Mouse (Mus musculus) NIH3T3 (cell line): Measurements from ENCODE around the gene Tmem238l.

Experiments used
- DNase-seq: peaks from one replicate; pipeline ENCODE4 v3.0.0-alpha.2; 2012; ENCODE audit warnings: low read depth

The Tmem238l gene

DNA sequence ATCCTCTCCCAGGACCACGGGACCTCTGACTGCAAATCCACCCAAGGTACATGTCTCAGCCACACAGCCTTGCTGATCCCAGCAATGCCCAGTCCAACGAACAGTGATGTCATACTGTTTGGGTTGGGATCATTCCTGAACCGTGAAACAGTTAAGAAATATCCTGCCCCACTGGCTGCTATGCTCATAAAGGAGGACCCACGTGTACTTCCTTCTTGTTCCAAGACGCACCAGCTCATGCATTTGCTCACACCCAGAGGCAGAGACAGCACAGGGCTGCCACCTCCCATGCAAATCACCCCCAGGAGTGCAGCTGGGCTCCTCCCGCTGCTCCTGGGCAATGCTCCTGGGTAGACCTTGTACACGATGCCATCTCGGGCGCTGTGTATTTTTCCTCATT lies at the start of gene Tmem238l:
TSS of gene Tmem238l (plus strand) at position 336 of the 400 bp plus-strand sequence.
- no peak for DNase-seq

DNA sequence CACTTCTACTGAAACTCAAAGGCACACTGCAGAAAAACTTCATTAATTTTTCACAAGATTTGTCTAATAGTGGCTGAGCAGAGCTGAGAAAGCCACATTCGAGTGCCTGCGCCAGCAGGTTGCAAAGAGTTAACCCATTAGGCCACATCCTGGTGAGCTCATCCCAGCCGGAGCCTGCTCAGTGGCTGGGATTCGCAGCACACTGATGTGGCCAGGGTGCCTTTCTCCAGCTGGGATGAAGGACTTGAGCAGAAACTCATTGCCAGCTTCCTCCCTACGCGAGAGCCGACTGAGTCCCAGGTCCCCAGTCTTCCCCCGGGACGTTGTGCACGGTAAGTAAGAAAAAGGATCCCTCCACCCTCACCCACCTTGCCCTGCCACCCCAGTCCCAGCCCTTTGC lies 44.6 kb upstream of the Tmem238l start, which contains the start of gene Pirt:
TSS of gene Pirt (plus strand) at position 171 of the 400 bp plus-strand sequence.
- no peak for DNase-seq

DNA sequence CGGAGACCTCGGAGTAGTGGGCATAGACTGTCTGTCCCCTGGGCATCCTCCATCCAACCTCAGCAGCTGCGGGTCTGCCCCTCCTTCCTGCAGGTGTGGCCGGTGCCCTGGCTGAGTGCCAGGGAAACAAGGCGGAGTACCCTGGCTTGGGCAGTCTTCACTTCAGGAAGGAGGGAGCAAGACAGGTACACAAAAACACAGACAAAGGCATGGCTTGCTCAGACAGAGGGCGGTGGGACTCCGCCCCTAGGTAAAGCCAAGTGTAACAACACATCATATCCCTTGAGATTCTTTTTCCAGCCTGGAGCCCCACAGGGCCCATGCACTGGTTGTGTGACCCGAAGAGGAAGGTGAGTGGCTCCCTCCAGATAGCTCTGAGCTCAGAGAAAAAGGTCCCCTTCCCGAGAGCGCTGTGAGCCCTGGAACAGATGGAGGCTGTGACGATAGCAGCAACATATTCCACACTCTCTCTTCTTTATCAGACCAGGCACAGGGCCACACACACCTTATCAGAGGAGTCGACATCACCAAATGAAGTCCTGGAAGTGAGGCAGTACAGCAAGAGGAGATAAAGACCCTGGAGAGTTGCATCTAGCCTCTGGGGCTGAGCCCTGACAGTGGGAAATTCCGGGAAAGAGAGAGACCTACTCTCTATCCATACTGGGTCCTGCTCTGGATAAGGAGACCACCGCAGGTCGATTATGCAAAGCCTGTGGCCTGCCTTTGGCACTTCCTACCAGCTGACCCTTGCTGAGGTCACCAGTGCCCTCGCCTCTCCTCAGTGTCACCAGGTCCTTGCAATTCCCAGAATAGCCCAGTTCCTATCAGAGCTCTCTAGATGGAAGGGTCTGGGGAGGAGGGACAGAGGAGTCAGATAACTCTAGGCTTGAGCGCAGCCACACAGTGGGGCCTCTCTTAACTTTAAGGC lies 43.6 kb upstream of the Tmem238l start:
- no peak for DNase-seq

DNA sequence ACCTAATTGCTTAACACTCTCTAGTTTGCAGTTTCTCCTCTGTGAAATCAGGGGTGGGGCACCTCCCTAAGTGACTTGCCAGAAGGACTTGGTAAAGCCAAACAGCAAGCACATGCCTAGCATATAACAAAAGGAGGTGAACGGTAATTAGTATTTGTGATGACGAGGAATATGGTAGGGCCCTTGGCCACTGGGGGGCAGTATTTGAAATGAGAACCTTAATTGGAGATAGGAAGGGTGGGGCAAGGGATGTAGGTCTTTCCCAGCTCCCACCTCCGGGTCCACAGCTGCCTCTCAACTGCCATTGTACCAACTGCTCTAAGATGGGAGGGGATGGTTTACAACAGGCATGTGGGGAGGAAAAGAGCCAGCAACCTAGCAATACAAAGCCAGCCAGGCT lies 42.2 kb upstream of the Tmem238l start:
- peak; percentile 52 for DNase-seq

DNA sequence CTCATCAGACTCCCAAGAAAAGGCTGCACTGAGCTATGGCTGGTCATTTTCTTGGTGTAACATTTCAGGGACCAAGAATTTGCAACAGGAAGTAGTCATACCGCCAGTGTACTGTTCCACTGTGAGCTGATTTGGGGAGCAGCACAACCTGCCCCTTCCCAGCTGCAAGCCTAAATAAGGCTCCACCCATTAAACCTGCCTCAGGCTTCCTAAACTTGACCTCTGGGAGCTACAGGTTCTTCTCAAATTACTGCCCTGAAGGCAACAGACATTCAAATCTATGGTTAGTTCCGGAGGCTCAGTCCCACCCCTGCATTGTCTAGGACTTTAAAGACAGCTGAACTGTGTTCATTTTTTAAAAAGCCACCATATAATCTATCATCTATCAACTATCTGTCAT lies 36.4 kb upstream of the Tmem238l start:
- no peak for DNase-seq

DNA sequence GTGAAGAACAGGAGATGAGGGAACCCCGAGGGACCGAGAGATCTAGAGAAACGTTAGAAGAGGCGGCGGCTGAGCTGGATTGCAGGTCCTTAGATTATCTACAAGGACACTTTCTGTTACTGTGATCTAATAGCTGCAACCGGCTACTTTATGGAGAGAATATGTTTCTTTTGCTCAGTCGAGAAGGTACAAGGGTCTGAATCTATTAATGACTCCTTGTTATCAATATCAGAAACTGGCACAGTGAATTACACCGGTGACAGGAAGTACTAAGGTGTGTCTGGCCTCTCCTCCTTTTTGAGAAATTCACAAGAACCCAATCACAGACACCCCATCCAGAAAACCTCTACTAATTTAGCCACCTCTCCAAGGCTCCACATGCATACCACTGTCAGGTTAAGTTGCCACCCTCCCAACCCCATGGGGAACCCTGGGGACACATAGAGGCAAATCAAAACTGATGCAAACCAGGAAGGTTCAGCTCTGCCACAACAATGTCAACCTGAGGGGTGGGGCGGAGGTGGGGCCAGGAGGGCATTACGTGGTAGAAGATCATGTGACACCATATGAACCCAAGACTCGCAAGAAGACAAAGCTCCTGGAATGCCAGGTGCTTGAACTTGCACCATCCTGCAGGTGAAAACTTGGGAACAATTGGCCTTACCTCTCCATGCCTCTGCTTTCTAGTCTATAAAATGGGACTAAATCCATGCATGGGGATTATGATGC lies 32.2 kb upstream of the Tmem238l start:
- DNase-seq = no peak

DNA sequence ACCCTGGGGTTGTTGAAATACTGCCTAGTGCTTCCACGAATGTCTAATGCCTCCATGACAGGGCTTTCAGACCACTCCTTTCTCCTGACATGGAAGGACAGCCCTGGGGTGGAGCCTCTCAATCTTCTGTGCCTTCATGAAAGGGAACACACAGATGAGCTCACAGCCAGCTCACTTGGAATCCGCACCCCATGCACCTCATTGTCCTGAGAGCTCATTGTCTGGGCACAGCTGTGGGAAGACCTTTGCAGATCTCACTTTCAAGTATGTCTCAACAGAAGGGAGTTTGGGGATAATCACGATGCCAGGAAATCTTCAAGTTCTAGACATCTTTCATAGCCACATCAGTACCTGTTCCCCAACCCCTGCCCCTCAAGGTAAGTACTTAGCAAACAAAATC lies 28.1 kb upstream of the Tmem238l start:
- DNase-seq = no peak

DNA sequence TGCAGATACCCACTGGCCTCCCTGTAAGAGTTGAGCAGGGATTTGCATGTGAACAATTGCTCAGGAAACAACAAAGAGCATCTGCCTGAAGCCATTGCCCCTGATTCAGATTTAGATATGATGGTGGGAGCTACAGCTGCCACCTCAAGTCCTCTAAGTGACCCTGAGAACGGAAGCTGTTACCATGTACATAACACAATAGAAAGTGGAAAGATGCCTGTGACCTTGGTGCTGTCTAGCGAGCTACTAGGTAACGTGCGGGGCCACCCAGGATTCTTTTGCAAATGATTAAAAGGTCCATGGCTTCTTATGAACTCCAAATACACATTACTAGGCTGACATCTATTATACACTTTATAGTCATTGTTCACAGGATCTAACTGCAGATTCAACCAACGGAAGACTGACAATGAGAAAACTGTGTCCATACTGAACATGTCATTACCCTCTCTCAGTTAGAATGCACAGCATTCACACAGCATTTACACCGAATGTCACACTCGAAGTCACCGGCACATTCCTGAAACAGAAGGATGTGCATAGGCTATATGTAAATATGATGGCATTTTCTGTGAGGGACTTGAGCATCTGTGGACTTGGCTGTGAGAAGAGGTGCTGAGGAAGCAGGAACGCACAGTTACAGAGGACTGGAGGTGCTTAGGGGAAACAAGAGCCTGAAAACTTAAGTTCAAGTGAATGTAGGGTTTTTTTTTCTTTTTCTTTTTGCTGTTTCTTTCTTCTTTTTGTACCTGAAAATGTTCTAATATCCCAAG lies 23.4 kb upstream of the Tmem238l start:
- no peak for DNase-seq

DNA sequence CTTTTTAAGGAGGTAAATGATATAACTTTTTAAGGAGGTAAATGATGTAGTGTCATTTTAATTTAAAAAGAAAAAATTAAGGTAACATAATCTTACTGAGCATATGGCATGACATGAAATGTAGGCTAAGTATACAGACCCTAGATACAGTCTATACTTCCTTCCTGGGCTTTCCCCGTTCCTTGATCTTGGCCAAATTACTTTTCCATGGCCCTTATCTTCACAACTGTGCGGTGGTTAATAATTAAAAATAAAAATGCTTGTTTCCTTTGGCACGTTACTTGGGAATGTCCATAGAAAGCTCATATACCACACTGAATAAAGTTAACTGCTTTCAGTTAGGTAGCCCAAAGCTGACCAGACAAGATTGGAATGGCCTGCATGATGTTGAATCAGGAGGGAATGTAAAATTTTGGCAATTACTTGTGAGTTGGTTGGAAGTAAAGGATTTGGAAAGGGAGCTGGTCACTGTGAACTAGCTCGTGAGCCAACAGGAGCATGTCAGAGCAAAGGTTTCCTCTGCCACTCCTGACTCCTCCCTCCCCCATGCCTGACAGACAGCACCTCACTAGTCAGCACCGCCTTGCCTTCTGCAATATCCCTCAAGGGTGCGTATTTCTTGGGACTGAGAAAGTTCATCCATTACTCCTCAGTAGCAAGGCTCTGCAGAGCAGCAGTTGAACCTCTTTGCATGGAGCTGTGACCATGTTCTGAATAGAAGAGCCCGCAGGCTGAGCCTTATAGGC lies 21.8 kb upstream of the Tmem238l start:
- no peak for DNase-seq

DNA sequence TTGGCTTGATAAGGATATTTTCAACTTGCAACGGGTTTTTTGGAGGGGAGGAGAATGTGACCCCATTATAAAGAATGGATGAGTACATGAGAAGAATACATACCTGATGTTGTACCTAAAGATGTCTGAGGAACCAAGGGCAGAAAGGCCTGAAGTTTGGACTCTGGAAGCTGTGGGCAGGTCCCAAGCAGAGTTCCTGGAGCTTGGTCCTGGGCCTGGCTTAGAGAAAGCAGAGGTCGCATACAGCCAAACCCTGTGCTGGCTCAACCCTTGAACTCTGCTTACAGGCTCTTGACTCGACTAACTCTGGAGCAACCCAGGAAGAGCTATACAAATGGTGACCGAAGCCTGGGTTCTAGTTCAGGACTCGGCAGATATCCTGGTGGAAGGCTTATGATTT lies 14.4 kb upstream of the Tmem238l start:
- DNase-seq = no peak

DNA sequence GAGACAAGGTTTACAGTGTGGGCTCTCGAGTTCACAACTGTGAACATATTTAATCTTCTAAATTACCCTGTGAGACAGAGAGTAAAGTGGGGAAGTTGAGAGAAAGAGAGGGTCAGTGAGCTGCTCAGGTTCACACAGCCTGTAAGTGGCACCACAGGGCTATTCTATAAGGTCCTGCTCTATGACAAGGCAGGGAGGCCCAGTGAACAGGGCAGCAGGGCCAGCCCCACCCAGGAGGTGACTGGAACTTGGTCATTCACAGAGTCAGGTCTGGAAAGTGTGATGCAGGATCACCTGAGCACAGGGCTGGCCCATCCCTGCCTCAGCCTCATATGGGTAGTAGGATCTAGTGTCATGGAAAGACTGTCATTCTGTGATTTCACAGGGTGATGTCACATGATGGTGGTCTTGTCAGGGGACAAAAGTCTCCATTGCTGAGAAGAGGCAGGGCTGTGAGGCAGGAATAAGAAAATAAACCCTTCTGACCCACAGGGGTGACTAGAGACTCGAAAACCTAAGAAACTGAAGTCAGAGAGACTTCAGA lies 11.1 kb upstream of the Tmem238l start:
- no peak for DNase-seq

DNA sequence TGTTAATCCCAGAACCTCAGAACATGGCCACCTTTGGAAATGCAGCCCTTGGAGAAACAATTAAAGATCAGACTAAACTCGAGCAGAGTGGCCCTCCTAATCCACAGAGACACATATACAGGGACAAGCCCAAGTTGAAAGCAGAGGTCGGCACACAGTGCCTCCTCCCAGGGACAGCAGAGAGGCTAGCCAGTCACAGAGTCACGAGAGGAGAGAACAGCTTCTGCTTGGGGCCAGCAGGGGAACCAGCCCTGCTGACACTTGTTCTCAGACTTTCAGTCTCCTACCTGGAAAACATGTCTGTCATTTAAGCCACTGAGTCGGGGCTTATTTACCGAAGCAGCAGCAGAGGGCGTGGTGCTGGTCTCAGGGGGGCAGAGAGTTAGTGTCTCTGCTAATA lies 9.9 kb upstream of the Tmem238l start:
- no peak for DNase-seq

DNA sequence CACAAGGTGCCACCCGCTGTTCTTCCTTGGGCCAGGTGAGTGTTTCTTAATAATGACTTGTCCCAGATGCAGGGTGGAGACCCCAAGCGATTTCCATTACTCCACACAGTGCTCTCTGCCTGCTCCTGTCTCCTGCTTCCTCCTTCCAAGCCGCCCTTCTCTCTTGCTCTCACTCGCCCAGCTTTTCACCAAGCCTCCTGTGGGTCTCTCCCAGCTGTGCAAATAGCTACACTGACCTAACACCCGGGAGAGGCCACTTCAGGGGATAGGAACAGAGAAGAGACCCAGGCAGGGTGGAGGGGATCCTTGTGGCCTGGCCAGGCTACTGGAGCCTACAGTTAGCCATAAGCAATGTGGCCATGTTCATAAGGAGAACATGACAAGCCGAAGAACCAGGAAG lies 9.5 kb upstream of the Tmem238l start:
- no peak for DNase-seq

DNA sequence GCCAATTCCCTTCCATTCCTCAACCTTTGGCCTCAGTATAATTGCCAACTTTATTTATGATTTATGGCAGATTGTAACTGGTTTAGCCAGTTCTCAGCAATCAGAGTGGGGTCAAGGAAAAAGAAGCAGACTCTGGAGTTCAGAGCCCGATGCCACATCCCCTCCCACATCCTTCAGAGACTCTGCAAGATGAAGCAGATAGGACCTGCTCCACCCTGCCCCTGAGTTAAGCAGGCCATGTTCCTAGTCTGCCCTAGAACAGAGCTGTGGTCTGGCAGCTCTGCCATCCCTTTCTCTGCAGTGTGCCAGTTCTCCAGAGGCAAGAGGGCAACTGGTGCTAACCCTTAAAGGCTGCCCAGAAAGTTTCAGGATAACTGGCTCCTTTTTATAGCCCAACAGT lies 4.4 kb downstream of the Tmem238l start:
- no peak for DNase-seq

DNA sequence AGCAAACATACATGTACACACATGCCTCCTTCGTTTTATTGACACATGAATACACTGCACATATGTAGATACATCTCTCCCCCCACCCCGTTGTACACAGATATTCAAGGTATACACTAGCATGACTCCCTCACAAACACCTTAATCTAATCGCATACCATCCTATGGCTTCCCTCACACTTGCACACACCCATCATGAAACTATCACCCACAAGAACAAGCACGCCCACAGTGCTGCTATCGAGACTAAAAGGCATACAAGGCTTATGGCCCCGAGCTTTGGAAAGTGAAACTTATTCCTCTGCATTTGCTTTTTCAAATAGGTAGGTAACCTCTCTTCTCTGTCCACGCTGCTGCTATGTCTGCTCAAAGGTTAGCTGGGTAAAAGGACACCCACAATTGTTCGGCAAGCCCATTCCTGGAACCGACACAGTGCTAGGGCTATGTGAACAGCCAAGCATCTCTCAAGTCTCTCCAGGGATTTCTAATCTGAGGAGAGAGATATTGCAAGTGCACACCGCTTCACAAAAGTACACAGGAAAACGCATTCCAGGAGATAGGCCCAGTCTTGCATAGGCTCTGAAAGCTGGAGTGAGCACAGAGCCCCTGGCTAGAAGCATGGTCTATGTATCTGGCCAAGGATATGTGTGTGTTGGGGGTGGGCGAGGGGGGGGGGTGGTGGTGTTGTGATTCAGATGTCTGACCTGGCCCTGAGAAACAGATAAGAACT lies 5.2 kb downstream of the Tmem238l start:
- DNase-seq = no peak

DNA sequence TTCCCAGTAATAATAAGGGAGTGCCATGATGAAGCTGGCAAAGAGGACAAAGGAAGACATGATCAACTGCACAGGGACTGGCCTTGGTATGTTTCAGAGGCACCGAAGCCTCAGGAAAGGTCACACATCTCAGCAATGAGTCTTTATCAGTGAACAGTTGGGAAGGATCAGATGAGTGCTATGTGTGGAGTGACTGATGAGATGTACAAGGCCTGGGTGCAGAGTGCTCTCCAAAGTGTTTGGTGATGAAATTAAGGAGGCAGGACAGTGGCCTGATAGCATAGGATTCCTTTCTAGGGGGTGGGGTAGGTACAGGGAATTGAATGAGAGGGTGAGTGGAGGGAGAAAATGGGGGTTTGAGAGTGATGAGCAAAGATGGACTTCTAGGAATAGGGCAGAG lies 7.0 kb downstream of the Tmem238l start:
- DNase-seq = no peak

DNA sequence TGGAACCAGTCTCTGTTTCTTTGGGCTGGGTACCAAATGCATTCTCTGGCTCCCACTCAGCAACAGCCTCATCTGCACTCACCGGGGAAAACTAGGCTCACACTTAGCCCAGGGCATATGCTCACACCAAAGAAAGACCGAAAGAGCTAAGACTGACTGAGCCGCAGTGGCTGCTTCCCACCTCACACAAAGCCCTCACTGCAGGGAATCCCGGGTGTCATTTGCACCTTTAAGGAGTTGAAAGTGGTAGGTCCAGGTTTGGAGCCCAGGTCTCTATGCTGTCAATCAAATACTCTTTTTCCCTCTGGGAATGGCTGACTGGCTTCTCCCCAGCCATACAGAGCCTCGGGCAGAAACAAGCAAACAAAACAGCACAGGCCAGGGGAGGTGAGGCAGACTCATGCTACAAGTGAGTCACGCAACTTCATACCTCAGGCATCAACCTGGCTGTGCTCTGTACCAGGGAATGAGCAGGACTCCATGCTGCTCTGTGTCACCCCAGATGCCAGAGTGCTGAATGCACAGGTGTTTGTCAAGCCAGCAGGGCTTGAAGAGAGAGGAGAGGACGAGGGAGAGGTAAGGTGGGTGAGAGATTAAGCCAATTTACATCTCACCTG lies 10.2 kb downstream of the Tmem238l start:
- no peak for DNase-seq

DNA sequence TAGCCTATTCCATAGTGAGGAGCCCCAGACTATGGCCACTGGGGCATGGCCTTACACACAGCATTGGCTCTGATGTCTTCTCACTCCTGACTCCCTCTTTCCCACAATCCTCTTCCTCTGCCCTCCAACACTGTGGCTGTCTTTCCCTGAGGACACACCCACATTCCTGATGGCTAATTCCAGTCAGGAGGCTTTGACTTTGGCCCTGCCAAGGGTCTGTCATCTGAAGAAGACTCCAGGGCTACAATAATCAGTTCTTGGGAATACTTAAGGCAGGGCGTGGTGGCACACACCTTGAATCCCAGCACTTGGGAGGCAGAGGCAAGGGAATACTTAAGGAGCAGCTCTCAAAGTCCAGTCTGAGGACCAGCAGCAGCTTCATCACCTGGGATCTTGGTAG lies 12.1 kb downstream of the Tmem238l start:
- DNase-seq = no peak

DNA sequence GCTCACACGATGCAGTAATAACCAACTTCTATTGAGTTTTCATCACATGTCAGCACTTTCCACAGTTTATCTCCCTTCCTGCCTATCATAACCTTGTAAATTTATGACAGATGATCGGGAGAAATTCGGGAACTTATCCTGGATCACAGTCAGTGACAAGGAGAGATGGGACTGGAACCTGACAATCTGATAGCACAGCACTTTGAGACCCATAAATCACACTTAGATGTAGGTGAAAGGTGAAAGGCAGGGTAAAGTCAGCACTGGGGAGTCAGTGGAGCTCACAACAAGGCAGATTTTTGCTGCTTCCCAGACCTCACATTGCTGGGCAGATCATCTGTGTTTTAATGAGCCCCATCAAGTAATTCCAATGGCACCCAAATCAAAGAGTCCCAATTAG lies 17.1 kb downstream of the Tmem238l start:
- DNase-seq = no peak

DNA sequence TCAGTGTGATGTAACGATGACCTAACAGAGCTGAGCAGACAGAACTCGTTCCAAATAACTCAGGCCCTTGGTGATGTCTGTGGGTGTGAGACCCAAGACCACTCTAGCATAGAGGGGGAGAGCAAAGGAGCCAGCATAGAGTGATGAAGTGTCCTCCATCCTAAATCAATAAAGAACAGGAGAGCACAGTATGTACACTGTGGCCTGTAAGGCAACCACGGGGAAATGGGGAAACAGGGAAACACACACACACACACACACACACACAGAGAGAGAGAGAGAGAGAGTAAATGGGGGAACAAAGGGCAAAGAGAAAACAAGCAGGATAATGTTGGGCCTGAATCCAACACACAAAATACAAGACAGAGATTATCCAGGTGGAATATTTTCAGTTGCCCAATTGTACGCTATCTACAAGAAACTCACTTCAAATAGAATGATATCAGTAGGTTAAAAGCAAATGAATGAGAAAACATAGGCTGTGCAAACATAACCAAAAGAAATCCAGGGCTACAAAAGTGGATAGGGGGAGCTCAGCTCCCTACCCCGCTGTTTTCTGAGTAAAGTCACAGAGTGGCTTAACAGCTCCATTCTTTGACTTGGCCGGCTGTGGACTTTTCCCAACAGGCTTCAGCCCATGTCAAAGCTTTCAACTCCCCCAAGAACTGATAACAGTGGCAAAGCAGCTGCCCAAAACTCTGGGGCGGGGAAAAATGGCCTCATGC lies 19.3 kb downstream of the Tmem238l start:
- DNase-seq = no peak
